Mouse (Mus musculus): ENCODE measurements around the gene Fgf11. TPM values are rescaled to one million over a fixed set of nuclear protein-coding genes. Genes with fewer than 3 reads are reported as not detected.

Gene Fgf11
- polyA plus RNA-seq, 1 experiment from 2014 or later: 6.7 TPM

- Histone ChIP-seq H3K9ac (ENCODE audit: low read depth, low read length) (no peak overlapping the region), H3K36me3 (ENCODE audit: control insufficient read depth, insufficient read depth, low read length) (peaks cover 12% of the 10 kb centered on the region), H3K27ac (ENCODE audit: low read depth, low read length) (no peak overlapping the region), H3K9me3 (ENCODE audit: control insufficient read depth, low read length) (no peaks in the 10 kb centered on the region), H3K4me1 (ENCODE audit: control insufficient read depth, insufficient read depth, low read depth, low read length) (no peaks in the 10 kb centered on the region), H3K4me2 (ENCODE audit: low read length) (no peak overlapping the region), H3K4me3 (ENCODE audit: low read length) (no peak overlapping the region), H3K27me3 (replicated peaks; ENCODE audit: control insufficient read depth, insufficient read depth, low read length) (no peaks in the 10 kb centered on the region)
- no peak for ATAC-seq
- 47% methylated on average over 7 of the region's 7 CpGs for WGBS
Observed at GRCm38 (mm10) chr11:69778985-69779384, 22.7 kb downstream of the Fgf11 start.

GRCm38 (mm10) chr11:69778258-69778982, 23.2 kb downstream of the Fgf11 start:
- H3K27me3 ChIP-seq (replicated peaks; ENCODE audit: control insufficient read depth, insufficient read depth, low read length): no peaks in the 10 kb centered on the region
- H3K4me1 ChIP-seq (ENCODE audit: control insufficient read depth, insufficient read depth, low read depth, low read length): no peaks in the 10 kb centered on the region
- no peak for ATAC-seq
- WGBS: 62% methylated on average over 23 of the region's 23 CpGs
- H3K27ac ChIP-seq (ENCODE audit: low read depth, low read length): no peak overlapping the region
- no peak overlapping the region for H3K4me3 ChIP-seq (ENCODE audit: low read length)
- no peaks in the 10 kb centered on the region for H3K9me3 ChIP-seq (ENCODE audit: control insufficient read depth, low read length)
- H3K4me2 ChIP-seq (ENCODE audit: low read length): no peak overlapping the region
- peaks cover 12% of the 10 kb centered on the region for H3K36me3 ChIP-seq (ENCODE audit: control insufficient read depth, insufficient read depth, low read length)
- no peak overlapping the region for H3K9ac ChIP-seq (ENCODE audit: low read depth, low read length)

DNA sequence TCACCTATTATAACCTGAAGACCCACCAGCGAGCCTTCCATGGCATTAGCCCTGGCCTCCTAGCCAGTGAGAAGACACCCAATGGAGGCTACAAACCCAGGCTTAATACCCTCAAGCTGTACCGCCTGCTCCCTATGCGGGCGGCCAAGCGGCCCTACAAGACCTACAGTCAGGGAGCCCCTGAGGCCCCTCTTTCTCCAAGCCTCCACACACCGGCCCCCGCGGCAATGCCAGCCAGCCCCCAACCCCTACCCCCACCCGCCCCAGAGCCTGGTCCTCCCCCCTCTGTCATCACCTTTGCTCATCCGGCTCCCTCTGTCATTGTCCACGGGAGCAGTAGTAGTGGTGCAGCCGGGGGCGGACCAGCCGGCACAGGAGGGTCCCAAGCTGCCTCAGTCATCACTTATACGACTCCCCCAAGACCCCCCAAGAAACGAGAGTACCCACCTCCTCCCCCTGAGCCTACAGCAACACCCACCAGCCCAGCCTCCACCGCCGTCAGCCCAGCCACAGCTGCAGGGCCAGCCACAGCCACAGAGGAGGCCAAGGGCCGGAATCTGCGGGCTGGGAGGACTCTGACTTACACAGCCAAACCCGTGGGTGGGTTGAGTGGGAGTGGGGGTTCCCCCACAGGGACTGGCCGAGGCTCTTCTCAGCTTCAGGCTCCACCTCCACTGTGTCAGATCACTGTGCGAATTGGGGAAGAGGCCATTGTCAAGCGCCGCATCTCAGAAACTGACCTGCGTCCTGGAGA, 24.0 kb downstream of the Fgf11 start:
- Histone ChIP-seq H3K4me1 (ENCODE audit: control insufficient read depth, insufficient read depth, low read depth, low read length) (no peaks in the 10 kb centered on the region), H3K27me3 (replicated peaks; ENCODE audit: control insufficient read depth, insufficient read depth, low read length) (no peaks in the 10 kb centered on the region), H3K9me3 (ENCODE audit: control insufficient read depth, low read length) (no peaks in the 10 kb centered on the region), H3K36me3 (ENCODE audit: control insufficient read depth, insufficient read depth, low read length) (peaks cover 12% of the 10 kb centered on the region), H3K9ac (ENCODE audit: low read depth, low read length) (no peak overlapping the region), H3K4me3 (ENCODE audit: low read length) (no peak overlapping the region), H3K4me2 (ENCODE audit: low read length) (no peak overlapping the region), H3K27ac (ENCODE audit: low read depth, low read length) (no peak overlapping the region)
- 61% methylated on average over 26 of the region's 26 CpGs for WGBS
- ATAC-seq: no peak; the same call in 1 of the 2 replicates

DNA sequence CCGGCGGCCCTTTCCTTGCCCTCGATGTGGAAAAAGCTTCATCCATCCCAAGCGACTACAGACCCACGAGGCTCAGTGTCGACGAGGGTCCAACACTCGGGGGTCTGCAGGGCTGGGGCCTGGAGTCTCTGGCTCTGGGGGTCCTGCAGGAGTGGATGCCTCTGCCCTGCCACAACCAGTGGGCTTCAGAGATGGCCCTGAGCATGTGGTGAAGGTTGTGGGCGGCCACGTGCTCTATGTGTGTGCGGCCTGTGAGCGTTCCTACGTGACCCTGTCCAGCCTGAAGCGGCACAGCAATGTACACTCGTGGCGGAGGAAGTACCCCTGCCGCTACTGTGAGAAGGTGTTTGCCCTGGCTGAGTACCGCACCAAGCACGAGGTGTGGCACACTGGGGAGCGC, 25.2 kb downstream of the Fgf11 start:
- no peaks in the 10 kb centered on the region for H3K4me1 ChIP-seq (ENCODE audit: control insufficient read depth, insufficient read depth, low read depth, low read length)
- no peak overlapping the region for H3K4me2 ChIP-seq (ENCODE audit: low read length)
- no peaks in the 10 kb centered on the region for H3K27me3 ChIP-seq (replicated peaks; ENCODE audit: control insufficient read depth, insufficient read depth, low read length)
- no peak overlapping the region for H3K27ac ChIP-seq (ENCODE audit: low read depth, low read length)
- no peaks in the 10 kb centered on the region for H3K9me3 ChIP-seq (ENCODE audit: control insufficient read depth, low read length)
- no peak for ATAC-seq
- H3K9ac ChIP-seq (ENCODE audit: low read depth, low read length): no peak overlapping the region
- WGBS: 88% methylated on average over 19 of the region's 20 CpGs
- no peak overlapping the region for H3K4me3 ChIP-seq (ENCODE audit: low read length)
- peaks cover 12% of the 10 kb centered on the region for H3K36me3 ChIP-seq (ENCODE audit: control insufficient read depth, insufficient read depth, low read length)

DNA sequence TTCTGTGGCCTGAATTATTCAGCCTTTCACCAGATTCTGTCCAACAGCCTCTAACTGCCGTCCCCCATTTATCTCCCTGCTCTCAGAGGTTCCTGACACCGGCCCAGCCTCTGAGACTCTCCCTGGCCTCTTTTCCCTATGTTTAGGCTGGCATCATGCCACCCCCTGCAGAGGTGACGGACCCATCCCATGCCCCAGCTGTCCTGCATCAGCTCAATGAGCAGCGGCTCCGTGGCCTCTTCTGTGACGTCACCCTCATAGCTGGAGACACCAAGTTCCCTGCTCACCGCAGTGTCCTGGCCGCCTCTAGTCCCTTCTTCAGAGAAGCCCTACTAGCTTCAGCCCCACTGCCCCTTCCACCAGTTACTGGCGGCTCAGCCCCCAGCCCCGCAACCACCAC, 25.9 kb downstream of the Fgf11 start:
- Histone ChIP-seq H3K36me3 (ENCODE audit: control insufficient read depth, insufficient read depth, low read length) (peaks cover 12% of the 10 kb centered on the region), H3K4me1 (ENCODE audit: control insufficient read depth, insufficient read depth, low read depth, low read length) (no peaks in the 10 kb centered on the region), H3K4me3 (ENCODE audit: low read length) (no peak overlapping the region), H3K27me3 (replicated peaks; ENCODE audit: control insufficient read depth, insufficient read depth, low read length) (no peaks in the 10 kb centered on the region), H3K4me2 (ENCODE audit: low read length) (no peak overlapping the region), H3K9me3 (ENCODE audit: control insufficient read depth, low read length) (no peaks in the 10 kb centered on the region), H3K27ac (ENCODE audit: low read depth, low read length) (no peak overlapping the region), H3K9ac (ENCODE audit: low read depth, low read length) (no peak overlapping the region)
- ATAC-seq: no peak
- 54% methylated on average over 10 of the region's 10 CpGs for WGBS

- H3K27ac ChIP-seq (ENCODE audit: low read depth, low read length): no peak overlapping the region
- H3K9ac ChIP-seq (ENCODE audit: low read depth, low read length): 0 out of 2 replicates have a peak overlapping the region, but pooled peaks have one; percentile 18
- H3K36me3 ChIP-seq (ENCODE audit: control insufficient read depth, insufficient read depth, low read length): peaks cover 12% of the 10 kb centered on the region
- no peak overlapping the region for H3K4me2 ChIP-seq (ENCODE audit: low read length)
- H3K4me3 ChIP-seq (ENCODE audit: low read length): no peak overlapping the region
- no peaks in the 10 kb centered on the region for H3K9me3 ChIP-seq (ENCODE audit: control insufficient read depth, low read length)
- no peaks in the 10 kb centered on the region for H3K4me1 ChIP-seq (ENCODE audit: control insufficient read depth, insufficient read depth, low read depth, low read length)
- no peak for ATAC-seq
- H3K27me3 ChIP-seq (replicated peaks; ENCODE audit: control insufficient read depth, insufficient read depth, low read length): no peaks in the 10 kb centered on the region
- WGBS: 61% methylated on average over 5 of the region's 5 CpGs
Observed at GRCm38 (mm10) chr11:69774961-69775360, 26.7 kb downstream of the Fgf11 start.

DNA sequence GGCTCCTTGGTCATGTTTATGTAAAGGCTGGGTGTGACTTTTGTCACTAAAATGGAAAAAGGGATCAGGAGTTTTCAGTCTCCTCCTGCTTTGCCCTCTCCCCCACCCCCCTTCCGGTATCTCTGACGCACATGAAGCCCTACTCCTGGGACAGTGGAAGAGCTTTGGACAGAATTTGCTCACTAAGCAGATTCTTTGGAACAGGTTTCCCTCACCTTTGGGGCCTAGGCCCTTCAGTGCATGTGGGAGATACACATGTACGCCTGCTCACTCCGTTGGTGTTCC, 34.1 kb downstream of the Fgf11 start:
- WGBS: 67% methylated on average over 4 of the region's 4 CpGs
- Histone ChIP-seq H3K4me2 (ENCODE audit: low read length) (peak overlapping the region; percentile 75), H3K4me1 (ENCODE audit: control insufficient read depth, insufficient read depth, low read depth, low read length) (peaks cover 18% of the 10 kb centered on the region), H3K9me3 (ENCODE audit: control insufficient read depth, low read length) (no peaks in the 10 kb centered on the region), H3K36me3 (ENCODE audit: control insufficient read depth, insufficient read depth, low read length) (no peaks in the 10 kb centered on the region), H3K27ac (ENCODE audit: low read depth, low read length) (peak overlapping the region; percentile 50; the same call in 1 of the 2 replicates), H3K4me3 (ENCODE audit: low read length) (peak overlapping the region; percentile 93), H3K9ac (ENCODE audit: low read depth, low read length) (peak overlapping the region; percentile 54), H3K27me3 (replicated peaks; ENCODE audit: control insufficient read depth, insufficient read depth, low read length) (no peaks in the 10 kb centered on the region)
- ATAC-seq: no peak

GRCm38 (mm10) chr11:69766872-69767624, 34.6 kb downstream of the Fgf11 start:
- Histone ChIP-seq H3K36me3 (ENCODE audit: control insufficient read depth, insufficient read depth, low read length) (no peaks in the 10 kb centered on the region), H3K4me1 (ENCODE audit: control insufficient read depth, insufficient read depth, low read depth, low read length) (peaks cover 18% of the 10 kb centered on the region), H3K9ac (ENCODE audit: low read depth, low read length) (peak overlapping the region; percentile 99), H3K27ac (ENCODE audit: low read depth, low read length) (peak overlapping the region; percentile 50; the same call in 1 of the 2 replicates), H3K4me3 (ENCODE audit: low read length) (peak overlapping the region; percentile 93), H3K4me2 (ENCODE audit: low read length) (peak overlapping the region; percentile 75), H3K9me3 (ENCODE audit: control insufficient read depth, low read length) (no peaks in the 10 kb centered on the region), H3K27me3 (replicated peaks; ENCODE audit: control insufficient read depth, insufficient read depth, low read length) (no peaks in the 10 kb centered on the region)
- WGBS: 59% methylated on average over 13 of the region's 13 CpGs
- peak; percentile 10; the same call in 1 of the 2 replicates for ATAC-seq

- WGBS: under 1% methylated on average over 35 of the region's 37 CpGs
- Histone ChIP-seq H3K4me1 (ENCODE audit: control insufficient read depth, insufficient read depth, low read depth, low read length) (peaks cover 18% of the 10 kb centered on the region), H3K27me3 (replicated peaks; ENCODE audit: control insufficient read depth, insufficient read depth, low read length) (no peaks in the 10 kb centered on the region), H3K36me3 (ENCODE audit: control insufficient read depth, insufficient read depth, low read length) (no peaks in the 10 kb centered on the region), H3K9me3 (ENCODE audit: control insufficient read depth, low read length) (no peaks in the 10 kb centered on the region), H3K27ac (ENCODE audit: low read depth, low read length) (peak overlapping the region; percentile 94), H3K4me2 (ENCODE audit: low read length) (peak overlapping the region; percentile 75), H3K9ac (ENCODE audit: low read depth, low read length) (peak overlapping the region; percentile 99), H3K4me3 (ENCODE audit: low read length) (peak overlapping the region; percentile 93)
- ATAC-seq: peak; percentile 81
Observed at GRCm38 (mm10) chr11:69766126-69766609, 35.5 kb downstream of the Fgf11 start.
